Mouse (Mus musculus) lung, adult 2 months (tissue): ENCODE results near the gene Sbpl.

Source experiments
- CTCF ChIP-seq: fragments of 200-500 bp; IDR thresholded peaks from 2 replicates; pipeline ENCODE4 v1.5.1; 2011; ENCODE audit warnings: mild to moderate bottlenecking, low read length, control low read depth; ENCODE audit not compliant: insufficient read depth
- POLR2A ChIP-seq: fragments of 200-500 bp; IDR thresholded peaks from 2 replicates; pipeline ENCODE4 v1.6.1; 2011; ENCODE audit warnings: low read depth, mild to moderate bottlenecking, control low read depth, low read length, borderline replicate concordance; ENCODE audit errors: extremely low read depth

DNA sequence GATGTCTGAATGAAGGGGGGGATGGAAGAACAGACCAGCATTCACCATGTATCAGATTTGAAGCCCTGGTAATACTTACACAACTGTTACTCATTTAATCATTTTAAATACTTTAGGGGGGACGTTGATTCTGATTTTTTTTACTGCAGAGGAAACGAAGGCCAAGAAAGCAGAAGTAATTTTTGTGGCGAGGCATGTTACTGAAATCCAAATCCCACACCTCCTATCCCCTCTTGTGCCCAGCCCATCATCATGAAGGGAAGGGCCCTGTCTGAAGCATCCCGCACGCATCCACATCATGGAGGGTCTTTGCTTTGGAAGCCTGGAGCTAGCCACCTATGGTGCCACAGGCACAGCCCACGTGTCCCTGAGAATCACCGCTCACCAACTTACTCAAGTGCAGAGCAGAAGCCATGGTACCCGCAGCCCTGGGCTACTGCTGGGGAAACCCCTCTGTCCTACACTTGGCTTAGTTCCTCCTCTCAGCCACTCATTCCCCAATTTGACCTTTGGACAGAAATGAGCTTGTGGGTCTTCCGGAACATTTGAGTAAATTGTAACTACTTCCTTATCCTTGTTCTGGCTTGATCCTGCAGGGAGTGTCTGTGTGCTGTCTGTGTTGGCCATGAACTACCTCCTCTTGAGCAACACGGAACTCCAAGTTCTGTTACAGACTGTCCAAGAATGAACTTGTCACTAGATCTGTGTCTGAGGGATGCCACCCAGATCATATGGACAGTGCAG is 11.8 kb upstream of the Sbpl start:
- TF ChIP-seq CTCF (no peak), POLR2A (no peak)
